Mouse (Mus musculus): ENCODE measurements around the gene Adamtsl4.
"Not testable (repeated sequence)": the region's sequence is repeated elsewhere in the genome, so short reads cannot be mapped to it uniquely, and the experiment has no call there.

Gene Adamtsl4

GRCm38 (mm10) chr3:95700233-95700681, 12.5 kb upstream of the Adamtsl4 start:
- no peak for DNase-seq (ENCODE audit: low spot score)

GRCm38 (mm10) chr3:95698286-95698685, 10.6 kb upstream of the Adamtsl4 start:
- DNase-seq (ENCODE audit: low spot score): no peak

- DNase-seq (ENCODE audit: low spot score): peak; percentile 81
Measured at GRCm38 (mm10) chr3:95696360-95696759, 8.6 kb upstream of the Adamtsl4 start.

- DNase-seq (ENCODE audit: low spot score): no peak
Measured at GRCm38 (mm10) chr3:95695796-95696195, 8.1 kb upstream of the Adamtsl4 start.

- DNase-seq (ENCODE audit: low spot score): no peak
Measured at GRCm38 (mm10) chr3:95694808-95695703, 7.3 kb upstream of the Adamtsl4 start.

GRCm38 (mm10) chr3:95693821-95694807, 6.4 kb upstream of the Adamtsl4 start:
- no peak for DNase-seq (ENCODE audit: low spot score)

- no peak for DNase-seq (ENCODE audit: low spot score)
Measured at GRCm38 (mm10) chr3:95692677-95693076, 5.0 kb upstream of the Adamtsl4 start.

- DNase-seq (ENCODE audit: low spot score): not testable (repeated sequence)
Measured at GRCm38 (mm10) chr3:95690552-95690951, 2.8 kb upstream of the Adamtsl4 start.

GRCm38 (mm10) chr3:95689940-95690339, 2.2 kb upstream of the Adamtsl4 start:
- no peak for DNase-seq (ENCODE audit: low spot score)

- DNase-seq (ENCODE audit: low spot score): no peak
Measured at GRCm38 (mm10) chr3:95689171-95689915, 1.6 kb upstream of the Adamtsl4 start.

GRCm38 (mm10) chr3:95687168-95687523, 571 bp downstream of the Adamtsl4 start:
- DNase-seq (ENCODE audit: low spot score): no peak

- DNase-seq (ENCODE audit: low spot score): no peak
Measured at GRCm38 (mm10) chr3:95686492-95687167, 1.1 kb downstream of the Adamtsl4 start.

GRCm38 (mm10) chr3:95685701-95686100, 2.0 kb downstream of the Adamtsl4 start:
- DNase-seq (ENCODE audit: low spot score): no peak

GRCm38 (mm10) chr3:95685301-95685700, 2.4 kb downstream of the Adamtsl4 start:
- no peak for DNase-seq (ENCODE audit: low spot score)

- DNase-seq (ENCODE audit: low spot score): no peak
Measured at GRCm38 (mm10) chr3:95684846-95685245, 2.9 kb downstream of the Adamtsl4 start.

- DNase-seq (ENCODE audit: low spot score): no peak
Measured at GRCm38 (mm10) chr3:95682878-95683277, 4.8 kb downstream of the Adamtsl4 start.

- no peak for DNase-seq (ENCODE audit: low spot score)
Measured at GRCm38 (mm10) chr3:95681365-95681764, 6.4 kb downstream of the Adamtsl4 start.

- no peak for DNase-seq (ENCODE audit: low spot score)
Measured at GRCm38 (mm10) chr3:95680673-95681072, 7.0 kb downstream of the Adamtsl4 start.

GRCm38 (mm10) chr3:95679551-95679950, 8.2 kb downstream of the Adamtsl4 start:
- no peak for DNase-seq (ENCODE audit: low spot score)

GRCm38 (mm10) chr3:95677420-95678090, 10.2 kb downstream of the Adamtsl4 start:
- DNase-seq (ENCODE audit: low spot score): no peak
